Mouse (Mus musculus) neural tube, embryonic 15.5 days (tissue): Measurements from ENCODE around the gene Fbxl17. TPM values are rescaled to one million over a fixed set of nuclear protein-coding genes. Genes with fewer than 3 reads are reported as not detected.

ENCODE experiments used
- ATAC-seq: fragments of 200-750 bp; cut with Nextera tagmentation; 2 replicates; pipeline ENCODE4 v1.8.0; 2017; ENCODE audit warnings: mild to moderate bottlenecking, moderate TSS enrichment, moderate library complexity; ENCODE audit not compliant: low FRiP score
- H3K27ac ChIP-seq: fragments of 300-500 bp; sonication (generic); replicated peaks from 2 replicates; pipeline ENCODE4 v1.5.1; 2015; ENCODE audit warnings: mild to moderate bottlenecking, inconsistent platforms
- H3K27me3 ChIP-seq: fragments of 300-500 bp; sonication (generic); replicated peaks from 2 replicates; pipeline ENCODE4 v1.6.1; 2015; ENCODE audit warnings: inconsistent platforms
- H3K36me3 ChIP-seq: fragments of 300-500 bp; sonication (generic); 2 replicates; pipeline ENCODE4 v1.6.1; 2015; ENCODE audit warnings: inconsistent platforms
- H3K4me1 ChIP-seq: fragments of 300-500 bp; sonication (generic); 2 replicates; pipeline ENCODE4 v1.6.1; 2015; ENCODE audit warnings: inconsistent platforms
- H3K4me2 ChIP-seq: fragments of 300-500 bp; sonication (generic); 2 replicates; pipeline ENCODE4 v1.6.1; 2015; ENCODE audit warnings: inconsistent platforms, mild to moderate bottlenecking, moderate library complexity
- H3K4me3 ChIP-seq: fragments of 300-500 bp; sonication (generic); replicated peaks from 2 replicates; pipeline ENCODE4 v1.5.1; 2015; ENCODE audit warnings: mild to moderate bottlenecking, inconsistent platforms
- H3K9ac ChIP-seq: fragments of 300-500 bp; sonication (generic); replicated peaks from 2 replicates; pipeline ENCODE4 v1.6.1; 2015; ENCODE audit warnings: mild to moderate bottlenecking, inconsistent platforms
- H3K9me3 ChIP-seq: fragments of 300-500 bp; sonication (generic); replicated peaks from 2 replicates; pipeline ENCODE4 v1.6.1; 2016; ENCODE audit warnings: inconsistent platforms
- WGBS: fragments of 180-500 bp; shearing (Covaris S2); methylation state at CpG from one replicate; pipeline ENCODE4 v1.1.7; 2015; ENCODE audit warnings: mixed read lengths; 5-methylcytosine and 5-hydroxymethylcytosine counted together
- polyA plus RNA-seq: library from polyadenylated mRNA; unstranded; fragments of >200 nt; fragmentation: Nextera tagmentation; extraction: Ambion mirVana; gene quantifications from 2 replicates; pipeline ENCODE4 v1.2.1, GENCODE M21; 2015

The Fbxl17 gene
- polyA plus RNA-seq, 1 experiment from 2014 or later, result 12.1 TPM

GRCm38 (mm10) chr17:63498182-63498716 is 1.6 kb downstream of the Fbxl17 start:
- peak overlapping the region; percentile 72 for H3K4me2 ChIP-seq
- H3K4me3 ChIP-seq, result peak overlapping the region; percentile 91
- peak overlapping the region; percentile 99 for H3K9ac ChIP-seq
- H3K27ac ChIP-seq, result peak overlapping the region; percentile 96
- H3K27me3 ChIP-seq, result no peaks in the 10 kb centered on the region
- 9% methylated on average over 6 of the region's 6 CpGs for WGBS
- no peak for ATAC-seq
- no peaks in the 10 kb centered on the region for H3K36me3 ChIP-seq
- H3K9me3 ChIP-seq, result no peaks in the 10 kb centered on the region
- peaks cover 56% of the 10 kb centered on the region for H3K4me1 ChIP-seq

GRCm38 (mm10) chr17:63497206-63497731 is 2.5 kb downstream of the Fbxl17 start:
- Histone ChIP-seq H3K9ac (no peak overlapping the region), H3K4me3 (no peak overlapping the region)

GRCm38 (mm10) chr17:63496153-63496552 is 3.7 kb downstream of the Fbxl17 start:
- H3K9me3 ChIP-seq, result no peaks in the 10 kb centered on the region
- no peak overlapping the region for H3K27ac ChIP-seq
- H3K36me3 ChIP-seq, result no peaks in the 10 kb centered on the region
- WGBS, result 64% methylated on average over 5 of the region's 5 CpGs
- 0 out of 2 replicates have a peak overlapping the region, but pooled peaks have one; percentile 0 for H3K9ac ChIP-seq
- H3K4me1 ChIP-seq, result peaks cover 65% of the 10 kb centered on the region
- no peak for ATAC-seq
- no peaks in the 10 kb centered on the region for H3K27me3 ChIP-seq
- H3K4me2 ChIP-seq, result peak overlapping the region; percentile 72
- no peak overlapping the region for H3K4me3 ChIP-seq

More at GRCm38 (mm10) chr17:63497206-63497731, 2.5 kb downstream of the Fbxl17 start:
- Histone ChIP-seq H3K4me2 (peak overlapping the region; percentile 72), H3K27ac (no peak overlapping the region), H3K9me3 (no peaks in the 10 kb centered on the region), H3K4me1 (peaks cover 63% of the 10 kb centered on the region), H3K36me3 (no peaks in the 10 kb centered on the region), H3K27me3 (no peaks in the 10 kb centered on the region)
- no peak for ATAC-seq
- WGBS, result 87% methylated on average over 6 of the region's 6 CpGs

- Histone ChIP-seq H3K4me1 (peaks cover 58% of the 10 kb centered on the region), H3K27me3 (no peaks in the 10 kb centered on the region), H3K9ac (no peak overlapping the region), H3K9me3 (no peaks in the 10 kb centered on the region), H3K4me2 (no peak overlapping the region), H3K27ac (no peak overlapping the region), H3K4me3 (no peak overlapping the region), H3K36me3 (peaks cover 8% of the 10 kb centered on the region)
- 53% methylated on average over 7 of the region's 7 CpGs for WGBS
- ATAC-seq, result no peak
These were observed 5.8 kb downstream of the Fbxl17 start for GRCm38 (mm10) chr17:63493876-63494580.

GRCm38 (mm10) chr17:63493274-63493673 is 6.5 kb downstream of the Fbxl17 start:
- Histone ChIP-seq H3K27me3 (no peaks in the 10 kb centered on the region), H3K4me2 (0 out of 2 replicates have a peak overlapping the region, but pooled peaks have one; percentile 11), H3K4me1 (peaks cover 53% of the 10 kb centered on the region), H3K27ac (peak overlapping the region; percentile 19; the same call in 1 of the 2 replicates), H3K36me3 (peaks cover 10% of the 10 kb centered on the region), H3K9me3 (no peaks in the 10 kb centered on the region), H3K4me3 (no peak overlapping the region), H3K9ac (no peak overlapping the region)
- no peak for ATAC-seq
- 42% methylated on average over 5 of the region's 5 CpGs for WGBS

GRCm38 (mm10) chr17:63492665-63493273 is 7.0 kb downstream of the Fbxl17 start:
- 0 out of 2 replicates have a peak overlapping the region, but pooled peaks have one; percentile 11 for H3K4me2 ChIP-seq
- H3K4me1 ChIP-seq, result peaks cover 48% of the 10 kb centered on the region
- H3K4me3 ChIP-seq, result no peak overlapping the region
- peaks cover 10% of the 10 kb centered on the region for H3K36me3 ChIP-seq
- no peak overlapping the region for H3K9ac ChIP-seq
- no peaks in the 10 kb centered on the region for H3K9me3 ChIP-seq
- 79% methylated on average over 8 of the region's 8 CpGs for WGBS
- no peak for ATAC-seq
- H3K27me3 ChIP-seq, result no peaks in the 10 kb centered on the region
- peak overlapping the region; percentile 19 for H3K27ac ChIP-seq

- WGBS, result 83% methylated on average over 4 of the region's 4 CpGs
- no peaks in the 10 kb centered on the region for H3K27me3 ChIP-seq
- no peak overlapping the region for H3K9ac ChIP-seq
- no peak overlapping the region for H3K4me2 ChIP-seq
- no peak for ATAC-seq
- H3K4me1 ChIP-seq, result peaks cover 22% of the 10 kb centered on the region
- peaks cover 17% of the 10 kb centered on the region for H3K36me3 ChIP-seq
- H3K4me3 ChIP-seq, result no peak overlapping the region
- no peaks in the 10 kb centered on the region for H3K9me3 ChIP-seq
- H3K27ac ChIP-seq, result no peak overlapping the region
These were observed 10.3 kb downstream of the Fbxl17 start for GRCm38 (mm10) chr17:63489525-63489924.

- H3K4me3 ChIP-seq, result no peak overlapping the region
- H3K36me3 ChIP-seq, result no peaks in the 10 kb centered on the region
- WGBS, result 5% methylated on average over 6 of the region's 6 CpGs
- H3K4me2 ChIP-seq, result no peak overlapping the region
- no peaks in the 10 kb centered on the region for H3K9me3 ChIP-seq
- ATAC-seq, result peak; percentile 74; the same call in 1 of the 2 replicates
- no peak overlapping the region for H3K27ac ChIP-seq
- H3K27me3 ChIP-seq, result no peaks in the 10 kb centered on the region
- H3K4me1 ChIP-seq, result peaks cover 7% of the 10 kb centered on the region; the same call in 1 of the 2 replicates
- no peak overlapping the region for H3K9ac ChIP-seq
These were observed 32.0 kb downstream of the Fbxl17 start for GRCm38 (mm10) chr17:63467866-63468265.

GRCm38 (mm10) chr17:63465239-63465638 is 34.6 kb downstream of the Fbxl17 start:
- no peak overlapping the region for H3K4me2 ChIP-seq
- H3K36me3 ChIP-seq, result no peaks in the 10 kb centered on the region
- no peak for ATAC-seq
- no peak overlapping the region for H3K27ac ChIP-seq
- H3K4me1 ChIP-seq, result peaks cover 7% of the 10 kb centered on the region; the same call in 1 of the 2 replicates
- 50% methylated on average over 1 of the region's 1 CpGs for WGBS
- H3K9ac ChIP-seq, result no peak overlapping the region
- H3K27me3 ChIP-seq, result no peaks in the 10 kb centered on the region
- no peak overlapping the region for H3K4me3 ChIP-seq
- no peaks in the 10 kb centered on the region for H3K9me3 ChIP-seq

GRCm38 (mm10) chr17:63462512-63462911 is 37.3 kb downstream of the Fbxl17 start:
- WGBS, result 89% methylated on average over 7 of the region's 7 CpGs
- ATAC-seq, result no peak

GRCm38 (mm10) chr17:63459712-63460495 is 39.9 kb downstream of the Fbxl17 start:
- H3K27ac ChIP-seq, result no peak overlapping the region
- H3K4me1 ChIP-seq, result no peaks in the 10 kb centered on the region
- no peaks in the 10 kb centered on the region for H3K27me3 ChIP-seq
- H3K9me3 ChIP-seq, result no peaks in the 10 kb centered on the region
- H3K4me3 ChIP-seq, result no peak overlapping the region
- H3K9ac ChIP-seq, result no peak overlapping the region
- H3K36me3 ChIP-seq, result no peaks in the 10 kb centered on the region
- WGBS, result 46% methylated on average over 9 of the region's 9 CpGs
- H3K4me2 ChIP-seq, result no peak overlapping the region
- no peak for ATAC-seq

More at GRCm38 (mm10) chr17:63462512-63462911, 37.3 kb downstream of the Fbxl17 start:
- Histone ChIP-seq H3K9ac (no peak overlapping the region), H3K9me3 (no peaks in the 10 kb centered on the region), H3K4me3 (no peak overlapping the region), H3K4me1 (peaks cover 7% of the 10 kb centered on the region; the same call in 1 of the 2 replicates), H3K27me3 (no peaks in the 10 kb centered on the region), H3K27ac (no peak overlapping the region), H3K4me2 (no peak overlapping the region), H3K36me3 (no peaks in the 10 kb centered on the region)
